Mouse (Mus musculus) brain, adult 10 weeks (tissue): Measurements from ENCODE around the gene Gm32717. TPM values are rescaled to one million over a fixed set of nuclear protein-coding genes. Genes with fewer than 3 reads are reported as not detected.

Source experiments
- polyA plus RNA-seq: library from polyadenylated mRNA; stranded (reverse); fragments of 350-450 nt; fragmentation: Illumina TruSeq; extraction: RNeasy Lipid Tissue Mini Kit (QIAGEN cat#74804); gene quantifications from one replicate; pipeline ENCODE4 v1.2.3, GENCODE M21; 2015; ENCODE audit warnings: low read depth, low replicate concordance

The Gm32717 gene
- not detected for polyA plus RNA-seq

DNA sequence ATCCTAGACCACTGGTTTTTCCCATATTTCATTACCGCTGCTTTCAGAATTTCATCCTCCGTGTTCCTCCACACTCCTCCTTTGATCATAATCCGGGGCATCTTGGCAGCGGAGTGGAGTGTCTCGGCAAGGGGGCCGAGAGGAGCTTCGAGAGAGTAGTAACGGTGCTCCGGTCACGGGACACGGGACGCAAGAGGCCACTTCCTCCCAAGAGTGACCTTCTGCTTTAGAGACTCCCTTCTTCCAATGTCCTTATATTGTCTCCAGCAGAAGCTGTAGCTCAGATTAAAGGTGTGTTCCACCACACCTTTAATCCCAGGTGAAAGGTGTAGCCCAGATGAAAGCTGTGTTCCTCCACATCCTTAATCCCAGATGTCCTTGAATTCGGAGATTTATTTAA, at the start of gene Gm32717:
Gm32717 (minus strand) TSS at position 101 of the 400 bp plus-strand sequence.

DNA sequence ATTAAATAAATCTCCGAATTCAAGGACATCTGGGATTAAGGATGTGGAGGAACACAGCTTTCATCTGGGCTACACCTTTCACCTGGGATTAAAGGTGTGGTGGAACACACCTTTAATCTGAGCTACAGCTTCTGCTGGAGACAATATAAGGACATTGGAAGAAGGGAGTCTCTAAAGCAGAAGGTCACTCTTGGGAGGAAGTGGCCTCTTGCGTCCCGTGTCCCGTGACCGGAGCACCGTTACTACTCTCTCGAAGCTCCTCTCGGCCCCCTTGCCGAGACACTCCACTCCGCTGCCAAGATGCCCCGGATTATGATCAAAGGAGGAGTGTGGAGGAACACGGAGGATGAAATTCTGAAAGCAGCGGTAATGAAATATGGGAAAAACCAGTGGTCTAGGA, 17.8 kb upstream of the Gm32717 start, which contains the start of gene Gm32802:
Gm32802 (plus strand) TSS at position 301 of the 400 bp plus-strand sequence.

DNA sequence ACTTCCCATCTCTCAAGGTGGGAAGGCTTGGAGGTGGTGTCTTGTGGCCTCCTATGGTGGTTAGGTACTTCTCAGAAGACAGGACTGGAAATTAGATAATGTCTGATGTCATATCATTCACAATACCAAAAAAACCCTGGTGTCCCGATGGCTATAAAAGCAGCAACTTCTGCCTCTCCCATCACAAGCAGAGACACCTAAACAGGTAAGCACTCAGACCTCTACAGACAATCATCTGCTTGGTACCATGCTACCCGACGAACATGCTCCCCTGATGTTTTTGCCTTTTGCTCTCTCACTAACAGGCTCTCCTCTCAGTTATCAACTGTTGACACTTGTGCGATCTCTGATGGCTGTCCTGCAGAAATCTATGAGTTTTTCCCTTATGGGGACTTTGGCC, 35.9 kb downstream of the Gm32717 start, which contains the start of gene Il22:
Il22 (plus strand) TSS at position 301 of the 400 bp plus-strand sequence.

Other genes with a start within 250 kb of the Gm32717 start
- 9.3 TPM for gene Mdm1, start 99.0 kb downstream of the Gm32717 start, polyA plus RNA-seq
- not detected for gene Il22, start 35.8 kb downstream of the Gm32717 start, polyA plus RNA-seq
- gene Gm32802, start 17.9 kb upstream of the Gm32717 start, polyA plus RNA-seq: not detected
- gene Iltifb, start 54.3 kb upstream of the Gm32717 start, polyA plus RNA-seq: not detected
- not detected for gene Gm9040, start 86.2 kb upstream of the Gm32717 start, polyA plus RNA-seq
- gene Gm9044, start 91.6 kb upstream of the Gm32717 start, polyA plus RNA-seq: not detected
- not detected for gene Gm9045, start 97.1 kb upstream of the Gm32717 start, polyA plus RNA-seq
- not detected for gene Gm9046, start 102.5 kb upstream of the Gm32717 start, polyA plus RNA-seq
- gene Gm9048, start 107.9 kb upstream of the Gm32717 start, polyA plus RNA-seq: not detected
- not detected for gene Gm9049, start 113.3 kb upstream of the Gm32717 start, polyA plus RNA-seq
- not detected for gene Ifng, start 200.3 kb upstream of the Gm32717 start, polyA plus RNA-seq